Mouse (Mus musculus): Measurements from ENCODE around the gene Asxl1.

- TF ChIP-seq CTCF (IDR thresholded peaks at IDR 0.05; ENCODE audit: insufficient read depth, low read length) (no peak), POLR2A (IDR thresholded peaks at IDR 0.05; ENCODE audit: borderline replicate concordance, extremely low read depth, low read depth, low read length) (no peak)
Measured at GRCm38 (mm10) chr2:153425998-153426670, 80.5 kb downstream of the Asxl1 start.
